Mouse (Mus musculus): Measurements from ENCODE around the gene Slc22a22. TPM values are rescaled to one million over a fixed set of nuclear protein-coding genes. Genes with fewer than 3 reads are reported as not detected.

Gene Slc22a22
- total and polyA plus RNA-seq, 3 experiments = not detected

- H3K36me3 ChIP-seq (ENCODE audit: control insufficient read depth in 1 of 2, insufficient read depth in 2 of 2, low read length in 2 of 2) = no peaks in the 10 kb centered on the region
- H3K9ac ChIP-seq (ENCODE audit: control insufficient read depth, low read depth, low read length, poor library complexity, severe bottlenecking) = no peak overlapping the region
- no peak overlapping the region for H3K4me3 ChIP-seq (ENCODE audit: control insufficient read depth in 1 of 2, insufficient read depth in 1 of 2, low read depth in 2 of 2, low read length in 2 of 2)
- no peaks in the 10 kb centered on the region for H3K9me3 ChIP-seq (replicated peaks; ENCODE audit: insufficient read depth, low read length)
- H3K27ac ChIP-seq (ENCODE audit: control insufficient read depth, low read depth, low read length) = no peak overlapping the region
- TF ChIP-seq ETS1 (IDR thresholded peaks at IDR 0.05; ENCODE audit: low read depth, low read length) (no peak), POLR2AphosphoS2 (IDR thresholded peaks at IDR 0.05; ENCODE audit: low read length) (no peak), ELF1 (IDR thresholded peaks at IDR 0.05; ENCODE audit: low read depth, low read length) (no peak), HCFC1 (IDR thresholded peaks at IDR 0.05; ENCODE audit: low read depth, low read length) (no peak), MEF2A (IDR thresholded peaks at IDR 0.05; ENCODE audit: extremely low read depth, insufficient replicate concordance, low read depth, low read length, poor library complexity, severe bottlenecking) (no peak), ZMIZ1 (IDR thresholded peaks at IDR 0.05; ENCODE audit: low read depth, low read length) (no peak), MAZ (IDR thresholded peaks at IDR 0.05; ENCODE audit: low read depth, low read length) (no peak), TCF12 (IDR thresholded peaks at IDR 0.05; ENCODE audit: low read depth, low read length) (no peak), CHD2 (IDR thresholded peaks at IDR 0.05; ENCODE audit: low read length) (no peak), USF1 (IDR thresholded peaks at IDR 0.05; ENCODE audit: low read depth, low read length) (no peak)
- H3K4me1 ChIP-seq (ENCODE audit: control insufficient read depth in 1 of 2, insufficient read depth in 2 of 2, low read length in 2 of 2) = no peaks in the 10 kb centered on the region
- DNase-seq (ENCODE audit: low read depth, low spot score) = no peak
- H3K27me3 ChIP-seq (ENCODE audit: control insufficient read depth in 1 of 2, insufficient read depth in 2 of 2, low read length in 2 of 2) = no peaks in the 10 kb centered on the region
- H3K79me2 ChIP-seq (ENCODE audit: control insufficient read depth, insufficient read depth, low read length, poor library complexity) = no peaks in the 10 kb centered on the region
Observed at GRCm38 (mm10) chr15:57394053-57394452, 83.4 kb downstream of the Slc22a22 start.

GRCm38 (mm10) chr15:57380381-57380780 is 97.0 kb downstream of the Slc22a22 start:
- DNase-seq (ENCODE audit: low read depth, low spot score) = no peak
- Histone ChIP-seq H3K4me1 (ENCODE audit: control insufficient read depth in 1 of 2, insufficient read depth in 2 of 2, low read length in 2 of 2) (no peaks in the 10 kb centered on the region), H3K9ac (ENCODE audit: control insufficient read depth, low read depth, low read length, poor library complexity, severe bottlenecking) (no peak overlapping the region), H3K27ac (ENCODE audit: control insufficient read depth, low read depth, low read length) (no peak overlapping the region), H3K27me3 (ENCODE audit: control insufficient read depth in 1 of 2, insufficient read depth in 2 of 2, low read length in 2 of 2) (no peaks in the 10 kb centered on the region), H3K9me3 (replicated peaks; ENCODE audit: insufficient read depth, low read length) (no peaks in the 10 kb centered on the region), H3K4me3 (ENCODE audit: control insufficient read depth in 1 of 2, insufficient read depth in 1 of 2, low read depth in 2 of 2, low read length in 2 of 2) (no peak overlapping the region), H3K36me3 (ENCODE audit: control insufficient read depth in 1 of 2, insufficient read depth in 2 of 2, low read length in 2 of 2) (no peaks in the 10 kb centered on the region), H3K79me2 (ENCODE audit: control insufficient read depth, insufficient read depth, low read length, poor library complexity) (no peaks in the 10 kb centered on the region)
- TF ChIP-seq KAT2A (conservative IDR thresholded peaks at IDR 0.05; ENCODE audit: low read depth, low read length) (no peak), USF1 (IDR thresholded peaks at IDR 0.05; ENCODE audit: low read depth, low read length) (no peak), MAX (IDR thresholded peaks at IDR 0.05; ENCODE audit: low read length) (no peak), ZNF384 (IDR thresholded peaks at IDR 0.05; ENCODE audit: low read depth, low read length) (no peak), ZKSCAN1 (IDR thresholded peaks at IDR 0.05; ENCODE audit: low read depth, low read length) (no peak), BHLHE40 (IDR thresholded peaks at IDR 0.05; ENCODE audit: borderline replicate concordance, low read depth, low read length) (no peak), EP300 (IDR thresholded peaks at IDR 0.05; ENCODE audit: low read depth in 1 of 2, low read length in 2 of 2) (no peak), JUND (IDR thresholded peaks at IDR 0.05; ENCODE audit: low read depth, low read length) (no peak), GATA1 (IDR thresholded peaks at IDR 0.05; ENCODE audit: low read depth, low read length) (no peak), CHD1 (IDR thresholded peaks at IDR 0.05; ENCODE audit: low read depth, low read length) (no peak), RCOR1 (IDR thresholded peaks at IDR 0.05; ENCODE audit: low read depth, low read length) (no peak), MYC (IDR thresholded peaks at IDR 0.05; ENCODE audit: low read depth, low read length) (no peak), USF2 (IDR thresholded peaks at IDR 0.05; ENCODE audit: borderline replicate concordance in 1 of 2, insufficient read depth in 1 of 2, low read depth in 1 of 2, low read length in 2 of 2) (no peak), TCF12 (IDR thresholded peaks at IDR 0.05; ENCODE audit: low read depth, low read length) (no peak), POLR2AphosphoS5 (IDR thresholded peaks at IDR 0.05; ENCODE audit: borderline replicate concordance, low read depth, low read length) (no peak)
